Mouse (Mus musculus) adipocyte (in vitro differentiated cells): ENCODE results near the gene Mycl.

Experiments used
- DNase-seq: peaks from one replicate; pipeline ENCODE4 v3.0.0-alpha.2; 2016; ENCODE audit warnings: low spot score

The Mycl gene

DNA sequence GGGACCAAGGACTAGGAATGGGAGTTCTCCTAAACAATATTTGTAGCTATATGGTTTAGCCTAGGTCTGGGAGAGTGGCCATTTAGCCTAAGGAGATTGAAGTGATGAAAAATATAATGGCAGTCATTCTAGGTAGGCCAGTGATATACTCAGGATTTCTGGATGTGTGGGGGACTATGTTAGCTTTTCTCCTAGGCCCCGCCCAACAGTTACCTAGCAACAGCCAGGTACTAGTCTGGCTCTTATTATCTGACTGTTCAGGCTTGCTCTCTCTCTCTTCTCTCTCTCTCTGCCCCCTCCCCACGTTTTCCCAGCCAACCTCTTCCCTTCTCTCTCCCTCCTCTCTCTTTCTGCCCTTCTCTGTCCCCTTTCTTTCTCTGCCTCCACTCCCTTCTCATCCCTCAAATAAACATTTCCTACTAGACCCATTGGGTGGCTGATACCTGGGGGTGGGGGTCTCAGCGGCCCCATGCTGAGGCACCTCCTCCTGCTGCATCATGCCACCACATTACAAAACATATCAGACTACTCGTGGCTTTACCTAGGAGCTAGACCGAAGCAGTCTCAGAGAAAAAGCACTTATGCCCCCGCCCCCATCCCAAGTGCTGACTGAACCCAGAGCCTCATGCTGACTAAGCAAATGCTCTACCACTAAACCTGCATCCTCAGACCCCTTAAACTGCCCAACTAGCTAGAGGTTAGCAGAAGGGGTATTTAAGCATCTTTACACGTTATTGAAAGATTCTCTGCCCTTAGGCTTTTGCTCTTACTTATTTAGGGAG, 19.2 kb downstream of the Mycl start:
- DNase-seq = no peak

DNA sequence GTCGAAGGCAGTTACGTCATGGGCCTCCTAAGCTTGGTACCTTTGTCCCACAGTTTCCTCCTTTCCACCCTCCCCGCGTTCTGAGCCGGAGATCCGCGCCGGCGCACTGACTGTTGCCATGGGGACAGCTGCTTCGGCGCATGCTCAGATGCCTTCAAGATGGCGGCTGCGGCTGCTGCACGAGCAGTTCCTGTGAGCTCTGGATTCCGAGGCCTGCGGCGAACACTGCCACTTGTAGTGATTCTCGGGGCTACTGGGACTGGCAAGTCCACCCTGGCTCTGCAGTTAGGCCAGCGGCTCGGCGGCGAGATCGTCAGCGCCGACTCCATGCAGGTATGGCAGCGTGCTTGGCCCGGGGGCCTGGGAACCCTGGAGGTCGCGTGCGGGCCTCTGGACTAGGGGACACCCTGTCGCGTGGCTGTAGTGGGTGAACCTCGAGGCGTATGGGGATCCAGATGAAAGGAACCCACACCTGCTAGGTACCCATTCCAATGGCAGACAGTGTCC, 21.1 kb downstream of the Mycl start, which contains the start of gene Trit1:
Gene Trit1 (plus strand): TSS at position 147 of the 507 bp plus-strand sequence.
- peak; percentile 96 for DNase-seq

DNA sequence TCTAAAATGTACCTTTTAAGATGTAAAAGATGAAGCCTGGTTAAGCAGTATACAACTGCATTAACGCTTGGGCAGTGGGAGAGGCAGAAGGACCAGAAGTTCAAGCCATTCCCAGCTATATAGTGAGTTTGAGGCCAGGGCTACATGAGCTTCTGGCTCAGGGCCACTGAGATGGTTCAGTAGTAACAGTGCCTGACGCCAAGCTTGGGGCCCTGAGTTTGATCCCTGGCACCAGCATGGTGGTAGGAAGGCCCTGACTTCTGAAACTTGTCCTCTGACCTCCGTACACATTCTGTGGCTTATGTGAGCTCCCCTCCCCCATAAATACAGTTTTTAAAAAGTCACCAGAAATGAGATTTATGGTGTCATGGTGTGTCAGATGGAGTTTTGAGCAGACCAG, 26.1 kb downstream of the Mycl start:
- DNase-seq = no peak

DNA sequence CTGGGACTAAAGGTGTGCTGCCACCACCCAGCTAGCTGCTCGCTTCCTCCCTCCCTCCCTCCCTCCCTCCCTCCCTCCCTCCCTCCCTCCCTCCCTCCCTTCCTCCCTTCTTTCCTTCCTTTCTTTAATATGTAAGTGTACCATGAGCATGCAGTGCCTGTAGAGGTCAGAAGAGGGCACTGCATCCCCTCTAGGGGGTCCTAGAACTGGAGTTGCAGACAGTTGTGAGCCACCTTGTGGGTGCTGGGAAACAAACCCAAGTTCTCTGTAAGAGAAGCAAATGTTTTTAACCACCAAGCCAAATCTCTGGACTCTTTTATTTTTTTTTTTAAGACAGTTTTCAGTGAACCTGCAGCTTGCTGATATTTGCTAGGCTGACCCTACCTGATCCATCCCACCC, 27.4 kb downstream of the Mycl start:
- no peak for DNase-seq

DNA sequence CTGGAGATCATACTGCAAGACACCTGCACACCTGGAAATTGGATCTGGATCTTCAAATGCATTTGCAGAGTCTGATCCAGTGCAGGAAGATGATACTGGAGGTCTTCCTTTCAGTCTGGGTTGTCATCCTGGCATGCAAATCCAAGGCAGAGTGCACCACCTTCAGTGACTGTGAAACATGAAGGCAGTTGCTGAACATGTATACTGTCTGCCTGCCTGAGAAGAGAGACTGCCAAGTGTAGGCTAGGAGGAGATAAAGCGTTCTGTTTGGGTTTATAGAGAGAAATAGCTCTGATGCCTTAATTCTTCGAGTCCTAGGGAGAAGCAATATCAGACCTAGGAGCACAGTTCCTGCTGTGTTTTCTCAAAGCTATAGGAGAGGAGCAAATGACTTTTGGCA, 30.0 kb downstream of the Mycl start:
- no peak for DNase-seq

DNA sequence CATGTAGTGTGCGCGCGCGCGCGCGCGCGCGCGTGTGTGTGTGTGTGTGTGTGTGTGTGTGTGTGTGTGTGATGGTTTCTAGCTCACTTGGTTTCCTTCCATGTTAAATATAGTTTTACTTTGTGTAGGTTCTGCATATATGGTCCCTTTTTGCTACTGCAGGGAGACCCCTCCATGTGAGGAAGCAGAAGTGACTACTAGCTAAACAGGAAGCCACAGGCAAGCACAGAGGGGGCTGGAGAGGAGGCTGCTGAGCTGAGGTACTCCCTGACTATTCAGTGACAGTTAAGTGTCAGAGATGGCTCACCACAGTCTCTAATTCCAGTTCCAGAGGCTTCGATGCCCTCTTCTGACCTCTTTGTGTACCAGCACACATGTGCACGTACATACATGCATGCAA, 30.7 kb downstream of the Mycl start:
- DNase-seq = no peak

DNA sequence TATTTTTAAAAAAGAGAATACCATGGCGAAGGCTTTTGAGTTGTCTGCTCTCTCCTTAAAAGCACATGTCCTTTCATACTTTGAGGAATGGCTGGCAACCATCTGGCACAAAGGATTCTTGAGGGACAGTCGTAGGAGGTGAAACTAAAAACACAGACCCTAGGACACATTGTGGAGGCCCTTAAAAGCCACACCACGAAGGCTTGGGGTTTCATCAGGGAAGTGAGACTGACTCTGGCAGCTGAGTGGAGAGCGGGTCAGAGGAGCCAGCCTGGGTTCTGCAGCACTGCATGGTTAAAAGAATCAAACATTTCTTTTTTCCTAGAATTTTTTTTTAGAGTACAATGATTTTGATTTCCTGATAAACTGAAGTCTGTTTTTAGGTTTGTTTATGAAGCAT, 31.1 kb downstream of the Mycl start:
- DNase-seq = no peak

DNA sequence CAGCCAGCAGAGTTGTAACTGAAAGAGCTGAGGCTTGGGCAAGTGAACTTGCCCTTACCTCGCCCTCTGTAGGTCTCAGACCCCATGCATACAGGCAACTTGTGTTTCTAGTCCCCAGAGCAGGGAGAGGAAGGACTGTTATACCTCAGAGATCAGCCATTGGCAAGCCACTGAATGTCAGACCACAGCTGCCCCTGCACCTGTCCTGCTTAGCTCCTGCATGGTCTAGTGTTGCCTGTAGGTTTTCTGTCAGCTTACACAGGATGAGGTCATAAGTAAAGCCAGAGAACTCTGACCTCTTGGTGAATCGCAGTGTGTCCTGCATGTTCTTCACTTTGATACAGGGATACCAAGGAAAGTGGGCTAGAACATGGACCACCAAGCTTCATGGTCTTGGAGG, 39.4 kb downstream of the Mycl start:
- DNase-seq = no peak

DNA sequence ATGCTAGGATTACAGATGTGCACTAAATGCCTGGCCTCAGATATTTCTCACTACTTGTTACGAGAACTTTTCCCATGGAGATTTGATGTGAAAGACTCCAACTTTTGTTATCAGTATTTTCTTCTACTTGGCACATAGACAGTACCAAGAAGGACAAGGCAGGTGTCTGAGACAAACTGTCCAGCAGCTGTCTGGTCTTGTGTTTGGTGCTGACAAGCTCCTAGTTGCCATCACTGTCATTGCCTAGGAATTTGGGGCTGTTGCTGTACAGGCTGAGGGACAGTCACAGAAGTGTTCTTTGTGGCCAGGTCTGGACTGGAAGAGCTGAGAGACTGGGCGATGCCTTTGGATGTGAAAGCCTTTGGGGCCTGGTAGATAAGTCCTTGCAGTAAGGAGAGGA, 40.2 kb downstream of the Mycl start:
- DNase-seq = no peak

DNA sequence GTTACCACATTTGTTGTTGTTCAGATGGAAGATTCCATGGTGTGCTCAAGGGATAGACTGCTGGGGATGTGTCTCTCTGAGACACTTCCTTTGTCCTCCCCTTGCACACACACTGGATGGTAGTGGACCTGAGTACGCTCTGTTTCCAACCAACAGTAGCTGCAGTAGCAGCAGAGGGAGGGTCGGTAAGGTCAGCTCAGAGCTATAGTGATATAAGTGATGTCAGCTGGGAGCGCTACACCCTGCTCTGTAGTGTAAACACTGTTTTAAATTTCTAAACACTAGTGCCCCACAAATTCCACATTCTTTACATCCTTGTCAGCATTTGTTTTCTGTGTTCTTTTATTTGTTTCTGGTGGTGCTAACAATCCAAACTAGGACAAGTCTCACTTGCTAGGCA, 41.3 kb downstream of the Mycl start:
- DNase-seq = no peak

DNA sequence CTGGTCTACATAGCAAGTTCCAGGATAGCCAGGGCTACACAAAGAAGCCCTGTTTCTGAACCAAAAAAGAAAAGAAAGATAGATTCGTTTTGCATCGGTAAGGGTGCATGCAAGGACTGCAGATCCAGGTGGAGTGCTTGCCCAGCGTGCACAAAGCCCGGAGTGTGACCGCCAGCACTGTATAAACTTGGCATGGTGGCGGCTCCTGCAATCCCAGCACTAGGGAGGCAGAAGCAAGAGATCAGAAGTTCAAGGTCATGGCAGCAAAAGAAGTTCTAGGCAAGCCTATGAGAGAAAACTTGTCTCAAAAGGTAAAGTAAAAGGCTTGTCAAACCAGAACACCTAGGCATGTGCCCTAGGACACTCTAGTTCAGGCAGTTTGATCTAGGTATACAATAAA, 45.7 kb downstream of the Mycl start:
- DNase-seq = no peak

DNA sequence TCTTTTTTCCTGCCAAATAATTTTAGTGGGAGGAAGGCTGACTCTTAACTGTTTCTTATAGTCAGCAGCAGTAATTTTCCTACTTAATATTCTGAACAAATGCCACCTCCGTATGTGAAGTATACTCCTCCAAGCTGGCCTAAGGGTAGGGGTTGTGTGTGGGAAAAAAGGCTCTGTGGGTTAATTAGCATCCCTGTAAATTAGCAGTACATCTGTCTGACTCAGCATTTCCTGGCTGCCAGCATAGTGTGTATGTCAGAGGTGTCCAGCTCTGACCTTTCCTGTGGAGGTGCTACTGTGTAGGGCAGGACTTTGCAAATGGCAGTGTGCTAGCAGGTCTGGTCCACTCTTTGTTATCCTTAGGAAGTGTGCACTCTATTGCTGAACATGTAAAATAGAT, 48.4 kb downstream of the Mycl start:
- DNase-seq = no peak

DNA sequence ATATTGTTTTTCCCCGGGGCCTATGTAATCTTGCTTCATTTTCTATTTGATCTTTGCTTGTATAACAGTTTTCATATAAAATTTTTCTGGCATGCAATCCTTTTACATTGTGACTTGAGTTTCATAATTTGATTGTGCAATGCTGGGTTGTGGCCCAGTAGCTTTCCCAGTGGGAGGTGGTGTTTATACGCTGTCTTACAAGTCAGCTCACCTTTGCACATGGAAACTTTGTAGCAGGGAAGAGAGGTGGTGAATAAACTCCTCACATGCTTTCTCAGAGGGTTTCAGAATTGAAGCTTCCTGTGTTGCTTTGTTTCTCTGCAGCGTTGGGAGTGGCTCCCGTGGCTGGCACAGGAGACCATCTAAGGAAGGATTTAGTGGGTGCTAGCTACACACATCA, 49.4 kb downstream of the Mycl start:
- peak; percentile 94 for DNase-seq

DNA sequence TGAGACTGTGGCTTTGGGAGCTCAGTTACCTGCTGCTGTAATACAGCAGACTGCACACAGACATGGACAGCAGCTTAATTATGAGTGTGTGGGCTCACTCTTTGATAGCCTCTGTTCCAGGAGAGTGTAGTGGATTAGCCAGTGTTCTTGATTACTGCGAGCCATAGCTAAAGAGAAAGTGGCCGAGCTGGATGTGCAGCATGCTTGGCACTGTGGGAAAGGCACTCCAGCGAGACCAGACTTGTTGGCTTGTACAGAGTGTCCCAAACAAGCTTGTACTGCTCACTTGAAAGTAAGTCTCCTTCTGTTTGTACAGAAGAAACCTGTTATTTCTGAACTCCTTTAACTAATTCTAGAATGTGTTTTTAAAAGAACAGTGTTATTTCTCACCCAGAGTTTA, 50.8 kb downstream of the Mycl start:
- peak; percentile 78 for DNase-seq

DNA sequence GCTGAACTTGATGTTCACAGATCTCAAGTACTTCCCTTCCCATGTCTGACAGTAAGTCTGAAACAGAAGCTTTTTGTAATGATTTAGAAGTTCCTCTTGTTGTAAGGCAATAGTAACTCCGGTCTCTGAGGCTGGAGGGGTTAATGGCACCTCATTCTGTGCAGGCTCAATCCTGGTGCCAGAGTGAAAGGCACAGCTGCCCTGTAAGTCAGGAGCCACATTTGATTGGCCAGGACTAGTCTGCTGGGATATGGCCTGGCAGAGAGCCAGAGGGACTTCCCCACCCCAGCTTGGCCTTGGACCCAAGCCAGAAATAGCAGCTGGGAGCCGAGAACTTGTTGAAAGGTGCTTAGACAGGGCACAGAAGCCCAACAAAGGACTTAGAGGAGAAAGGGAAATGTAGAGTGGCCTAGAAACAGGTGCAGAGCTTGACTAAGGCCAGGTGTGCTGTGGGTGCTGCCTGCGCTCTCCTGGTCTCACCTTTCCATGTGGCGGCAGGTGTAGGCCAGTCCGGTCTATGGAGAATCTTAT, 55.3 kb downstream of the Mycl start:
- peak; percentile 95 for DNase-seq
